Mouse (Mus musculus) stomach, postnatal 0 days (tissue): ENCODE results near the gene Gabrq. TPM values are rescaled to one million over a fixed set of nuclear protein-coding genes. Genes with fewer than 3 reads are reported as not detected.
A peak's percentile ranks its signal among the peaks of the same experiment; 100 is the strongest.

Experiments
- ATAC-seq: fragments of 200-750 bp; cut with Nextera tagmentation; 2 replicates; pipeline ENCODE4 v1.8.0; 2017; ENCODE audit not compliant: low FRiP score, low TSS enrichment
- DNase-seq: peaks from one replicate; pipeline ENCODE4 v3.0.0-alpha.2; 2016; ENCODE audit warnings: low spot score
- H3K27ac ChIP-seq: fragments of 300-500 bp; sonication (generic); replicated peaks from 2 replicates; pipeline ENCODE4 v1.5.1; 2014; ENCODE audit warnings: mild to moderate bottlenecking, control low read depth
- H3K27me3 ChIP-seq: fragments of 300-500 bp; sonication (generic); 2 replicates; pipeline ENCODE4 v1.6.1; 2014; ENCODE audit warnings: low read length; ENCODE audit not compliant: control insufficient read depth, insufficient read depth
- H3K36me3 ChIP-seq: fragments of 300-500 bp; sonication (generic); 2 replicates; pipeline ENCODE4 v1.6.1; 2014; ENCODE audit warnings: low read length, mixed read lengths; ENCODE audit not compliant: control insufficient read depth, insufficient read depth
- H3K4me1 ChIP-seq: fragments of 300-500 bp; sonication (generic); replicated peaks from 2 replicates; pipeline ENCODE4 v1.6.1; 2014; ENCODE audit warnings: antibody characterized with exemption; ENCODE audit not compliant: control insufficient read depth, insufficient read depth
- H3K4me2 ChIP-seq: fragments of 300-500 bp; sonication (generic); replicated peaks from 2 replicates; pipeline ENCODE4 v1.6.1; 2014; ENCODE audit warnings: low read depth, mild to moderate bottlenecking, control low read depth, moderate library complexity
- H3K4me3 ChIP-seq: fragments of 300-500 bp; sonication (generic); 2 replicates; pipeline ENCODE4 v1.5.1; 2014; ENCODE audit warnings: low read depth, low read length, control low read depth
- H3K9ac ChIP-seq: fragments of 300-500 bp; sonication (generic); 2 replicates; pipeline ENCODE4 v1.6.1; 2014; ENCODE audit warnings: mild to moderate bottlenecking, low read length, control low read depth, mixed read lengths
- H3K9me3 ChIP-seq: fragments of 300-500 bp; sonication (generic); 2 replicates; pipeline ENCODE4 v1.6.1; 2016; ENCODE audit warnings: low read length; ENCODE audit not compliant: control insufficient read depth
- CTCF ChIP-seq: IDR thresholded peaks from 2 replicates; pipeline ENCODE4 v1.5.1; 2016; ENCODE audit warnings: antibody characterized with exemption, low read depth, mild to moderate bottlenecking, moderate library complexity
- EP300 ChIP-seq: optimal IDR thresholded peaks from 2 replicates; pipeline ENCODE3; 2016; ENCODE audit warnings: antibody characterized with exemption
- WGBS: fragments of 180-500 bp; shearing (Covaris S2); extraction: QIAGEN DNeasy Blood & Tissue Kit; methylation state at CpG from one replicate; pipeline ENCODE4 v1.1.7; 2014; 5-methylcytosine and 5-hydroxymethylcytosine counted together
- polyA plus RNA-seq: library from polyadenylated mRNA; unstranded; fragments of >200 nt; fragmentation: Nextera tagmentation; extraction: Ambion mirVana; gene quantifications from 2 replicates; pipeline ENCODE4 v1.2.1, GENCODE M21; 2015

Gene Gabrq
- polyA plus RNA-seq: 0.10 TPM in 2 replicates

DNA sequence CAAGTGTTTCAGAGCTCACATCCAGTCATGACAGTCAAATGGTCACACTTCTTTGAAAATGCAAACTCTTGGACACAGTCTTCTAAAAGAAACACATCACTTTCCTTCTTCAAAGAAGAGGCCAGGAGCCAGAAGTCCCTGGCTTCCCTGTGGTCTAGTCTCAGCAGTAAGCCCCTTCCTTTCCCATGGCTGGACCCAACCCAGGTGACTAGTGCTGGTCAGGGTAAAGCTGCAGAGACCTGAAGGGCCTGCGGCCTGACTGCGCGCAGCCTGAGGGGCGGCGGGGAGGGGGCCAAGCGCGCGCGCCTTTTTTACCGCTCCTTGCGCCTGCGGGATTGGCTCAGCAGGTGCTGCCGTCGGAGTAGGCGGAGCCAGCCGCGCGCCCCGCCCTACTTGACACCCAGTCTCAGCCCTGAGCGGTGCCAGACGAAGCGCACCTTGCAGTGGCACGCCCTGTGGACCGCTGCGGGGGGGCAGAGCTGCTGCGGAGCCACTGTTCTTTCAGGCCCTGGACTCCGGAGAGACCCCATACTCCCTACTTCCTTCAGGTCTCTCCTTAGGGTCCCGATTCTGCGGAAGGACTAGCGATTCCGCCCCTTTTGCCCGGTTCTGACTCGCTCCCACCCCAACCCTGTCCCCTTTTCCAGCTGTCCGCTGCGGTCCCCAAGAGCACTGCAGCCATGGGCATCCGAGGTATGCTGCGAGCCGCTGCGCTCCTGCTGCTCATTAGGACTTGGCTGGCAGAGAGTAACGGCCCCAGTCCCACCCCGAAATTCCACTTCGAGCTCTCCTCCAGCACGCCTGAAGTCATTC is at the start of gene Gabrq:
Gene Gabrq, plus strand, starts transcription at position 403 of the 813 bp plus-strand sequence.
- Histone ChIP-seq H3K36me3 (no peaks in the 10 kb centered on the region), H3K9ac (no peak within 1 kb of the TSS), H3K27me3 (no peaks in the 10 kb centered on the region), H3K4me2 (peak within 1 kb of the TSS; percentile 49), H3K4me3 (peak within 1 kb of the TSS; percentile 17; the same call in 1 of the 2 replicates), H3K27ac (no peak within 1 kb of the TSS), H3K4me1 (no peaks in the 10 kb centered on the region), H3K9me3 (no peaks in the 10 kb centered on the region)
- DNase-seq: peak; percentile 58
- 12% methylated on average over 39 of the region's 43 CpGs for WGBS
- TF ChIP-seq CTCF: no peak
- no peak for TF ChIP-seq EP300
- peak; percentile 76 for ATAC-seq

DNA sequence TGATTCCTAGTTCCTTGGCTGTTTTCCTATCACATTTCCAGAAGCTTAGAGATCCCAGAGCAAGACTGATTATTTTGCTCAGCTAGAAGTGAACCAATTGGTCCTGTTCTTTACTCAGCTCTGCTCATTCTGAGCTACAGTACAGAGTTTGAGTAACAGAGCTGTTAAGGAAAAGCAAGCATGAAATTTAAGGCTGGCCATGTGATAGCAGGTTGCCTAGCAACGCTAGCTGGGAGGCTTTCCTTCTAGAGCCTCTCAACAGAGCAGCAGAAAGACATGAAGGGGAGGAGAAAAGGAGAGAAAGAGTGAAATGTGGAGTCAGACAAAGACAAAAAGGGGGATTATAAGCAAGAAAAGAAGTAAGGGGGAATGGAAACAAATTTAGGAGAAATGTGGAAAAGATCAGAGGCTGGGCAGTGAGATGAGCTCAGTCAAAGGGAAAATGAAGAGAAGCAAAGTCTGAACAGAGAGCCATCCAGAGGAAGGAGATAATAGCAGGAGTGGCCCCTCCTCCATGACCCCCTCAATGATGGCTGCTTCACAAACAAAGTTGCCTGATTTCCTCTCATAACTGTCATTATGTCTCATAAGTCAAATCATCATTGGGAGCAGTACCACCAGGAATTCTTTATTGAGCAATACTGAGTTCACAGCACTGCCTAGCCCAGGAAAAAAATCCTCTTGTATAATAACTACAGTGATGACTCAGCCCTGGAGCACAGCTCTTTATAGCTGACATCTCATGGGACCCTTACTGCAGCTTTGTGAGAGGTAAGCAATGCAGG is 36.0 kb upstream of the Gabrq start:
- no peak overlapping the region for H3K27ac ChIP-seq
- H3K27me3 ChIP-seq: no peaks in the 10 kb centered on the region
- no peak for TF ChIP-seq CTCF
- no peak for TF ChIP-seq EP300
- H3K4me3 ChIP-seq: no peak overlapping the region
- H3K9me3 ChIP-seq: no peaks in the 10 kb centered on the region
- H3K4me1 ChIP-seq: no peaks in the 10 kb centered on the region
- WGBS: 10% methylated on average over 1 of the region's 1 CpGs
- H3K9ac ChIP-seq: no peak overlapping the region
- no peak overlapping the region for H3K4me2 ChIP-seq
- no peaks in the 10 kb centered on the region for H3K36me3 ChIP-seq
- no peak for ATAC-seq
- DNase-seq: no peak

DNA sequence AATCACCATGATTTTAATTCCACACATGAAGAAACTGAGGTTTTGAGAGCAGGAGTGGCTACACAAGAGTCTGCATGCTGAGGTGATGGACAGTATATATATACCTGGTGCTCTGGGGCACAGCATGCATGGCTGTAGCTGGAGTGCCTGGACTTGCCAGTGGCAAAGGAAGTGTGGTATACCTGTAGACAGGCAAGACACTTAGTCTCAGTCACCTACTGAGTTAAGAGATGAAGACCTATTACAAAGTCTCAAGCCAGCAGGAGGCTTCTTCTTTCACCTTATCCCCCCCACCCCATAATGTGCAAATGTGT is 35.5 kb upstream of the Gabrq start:
- no peaks in the 10 kb centered on the region for H3K27me3 ChIP-seq
- no peaks in the 10 kb centered on the region for H3K9me3 ChIP-seq
- ATAC-seq: no peak
- H3K27ac ChIP-seq: no peak overlapping the region
- TF ChIP-seq CTCF (no peak), EP300 (no peak)
- no peak overlapping the region for H3K9ac ChIP-seq
- no peaks in the 10 kb centered on the region for H3K36me3 ChIP-seq
- H3K4me3 ChIP-seq: no peak overlapping the region
- no peaks in the 10 kb centered on the region for H3K4me1 ChIP-seq
- H3K4me2 ChIP-seq: no peak overlapping the region
- DNase-seq: no peak

DNA sequence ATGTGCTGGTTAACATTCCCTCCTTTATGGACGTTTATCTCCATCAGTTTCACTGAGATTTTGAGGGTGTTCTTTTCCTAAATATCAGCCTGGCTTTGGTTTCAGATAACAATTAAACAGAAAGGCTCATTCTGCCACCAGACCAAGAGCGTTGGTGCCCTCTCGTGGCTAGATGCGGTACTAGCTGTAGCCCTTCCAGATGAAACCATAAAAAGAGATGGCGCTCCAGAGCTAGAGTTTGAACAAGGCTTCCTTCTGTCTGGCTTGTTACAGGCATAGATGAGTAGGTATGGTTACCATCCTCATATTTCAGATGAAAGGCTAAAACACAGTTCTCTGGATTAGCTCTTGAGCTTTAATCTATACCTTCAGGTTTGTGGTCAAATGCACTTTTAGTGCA is 5.4 kb upstream of the Gabrq start:
- 3% methylated on average over 5 of the region's 5 CpGs for WGBS
- no peak for ATAC-seq
- peak; percentile 87 for TF ChIP-seq CTCF
- no peak for TF ChIP-seq EP300
- H3K9ac ChIP-seq: no peak overlapping the region
- DNase-seq: peak; percentile 69
- H3K9me3 ChIP-seq: no peaks in the 10 kb centered on the region
- no peaks in the 10 kb centered on the region for H3K4me1 ChIP-seq
- H3K27ac ChIP-seq: no peak overlapping the region
- no peak overlapping the region for H3K4me2 ChIP-seq
- H3K27me3 ChIP-seq: no peaks in the 10 kb centered on the region
- no peak overlapping the region for H3K4me3 ChIP-seq
- H3K36me3 ChIP-seq: no peaks in the 10 kb centered on the region

DNA sequence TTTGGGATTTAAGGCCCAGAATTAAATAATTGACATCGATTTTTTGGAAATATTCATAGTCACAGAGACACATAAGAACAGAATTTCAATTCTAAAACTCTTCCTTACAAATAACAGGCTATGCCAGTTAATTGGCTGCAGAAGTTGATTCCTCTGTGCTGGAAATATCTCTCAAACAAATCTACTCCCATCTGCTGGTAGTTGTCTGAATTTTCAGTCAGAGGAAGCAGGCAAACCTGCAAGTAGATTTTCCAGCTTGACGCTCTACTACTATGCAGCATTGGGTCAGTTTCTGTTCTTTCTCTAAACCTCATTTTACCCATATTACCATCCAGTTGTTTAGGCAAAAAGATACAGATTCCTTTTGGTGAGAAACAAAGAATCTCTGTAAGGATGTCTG is 1.7 kb upstream of the Gabrq start:
- no peaks in the 10 kb centered on the region for H3K4me1 ChIP-seq

DNA sequence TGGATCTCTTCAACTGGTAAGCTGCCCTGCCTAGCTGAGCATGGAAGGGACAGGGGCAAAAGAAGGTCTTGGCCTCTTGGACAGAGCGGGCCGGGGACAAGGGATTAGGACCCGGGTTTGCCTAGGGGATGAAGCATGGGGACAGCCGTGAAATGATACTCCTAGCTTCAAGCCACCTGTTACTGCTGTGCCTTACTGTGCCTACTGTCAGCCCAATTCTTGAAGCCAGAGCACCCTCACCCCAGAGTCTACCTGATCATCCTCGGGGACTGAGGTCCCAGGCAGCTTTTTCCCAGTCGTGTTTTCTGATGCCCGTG is 569 bp downstream of the Gabrq start:
- peak overlapping the region; percentile 49 for H3K4me2 ChIP-seq
- ATAC-seq (no peak; the same call in 1 of the 2 replicates), DNase-seq (no peak)
- H3K27me3 ChIP-seq: no peaks in the 10 kb centered on the region
- no peaks in the 10 kb centered on the region for H3K9me3 ChIP-seq
- no peak overlapping the region for H3K27ac ChIP-seq
- peak overlapping the region; percentile 17; the same call in 1 of the 2 replicates for H3K4me3 ChIP-seq
- H3K36me3 ChIP-seq: no peaks in the 10 kb centered on the region
- H3K9ac ChIP-seq: no peak overlapping the region
- H3K4me1 ChIP-seq: no peaks in the 10 kb centered on the region
- 39% methylated on average over 7 of the region's 7 CpGs for WGBS
- TF ChIP-seq EP300: no peak
- no peak for TF ChIP-seq CTCF

More for the DNA sequence above, 1.7 kb upstream of the Gabrq start:
- no peaks in the 10 kb centered on the region for H3K27me3 ChIP-seq
- no peak overlapping the region for H3K27ac ChIP-seq
- no peak overlapping the region for H3K9ac ChIP-seq
- DNase-seq: no peak
- no peaks in the 10 kb centered on the region for H3K36me3 ChIP-seq
- WGBS: 64% methylated on average over 2 of the region's 2 CpGs
- H3K4me3 ChIP-seq: no peak overlapping the region
- TF ChIP-seq CTCF (peak; percentile 26), EP300 (no peak)
- H3K4me2 ChIP-seq: no peak overlapping the region
- ATAC-seq: no peak
- no peaks in the 10 kb centered on the region for H3K9me3 ChIP-seq

Other genes starting within 250 kb of the Gabrq start
- 0.51 and 0.68 TPM in 2 replicates for gene Gabra3, start 168.3 kb upstream of the Gabrq start, polyA plus RNA-seq
- 49.5 and 50.7 TPM in 2 replicates for gene Cetn2, start 93.2 kb downstream of the Gabrq start, polyA plus RNA-seq
- gene Nsdhl, start 93.4 kb downstream of the Gabrq start, polyA plus RNA-seq: 24.5 and 25.1 TPM in 2 replicates
- gene Zfp185, start 162.2 kb downstream of the Gabrq start, polyA plus RNA-seq: 15.4 and 17.3 TPM in 2 replicates
- 0.04 and 0.11 TPM in 2 replicates for gene Pnma5, start 211.9 kb downstream of the Gabrq start, polyA plus RNA-seq
- 0.05 TPM in 2 replicates for gene Pnma3, start 239.6 kb downstream of the Gabrq start, polyA plus RNA-seq